Mouse (Mus musculus) E14TG2a.4 (cell line): ENCODE data around the gene Ssna1.

ENCODE experiments used
- CTCF ChIP-seq: conservative IDR thresholded peaks from 2 replicates; pipeline ENCODE4 v1.5.1; 2014; ENCODE audit warnings: low read length
- NANOG ChIP-seq: IDR thresholded peaks from 2 replicates; pipeline ENCODE4 v1.6.1; 2014; ENCODE audit warnings: borderline replicate concordance, low read length, mixed read lengths

DNA sequence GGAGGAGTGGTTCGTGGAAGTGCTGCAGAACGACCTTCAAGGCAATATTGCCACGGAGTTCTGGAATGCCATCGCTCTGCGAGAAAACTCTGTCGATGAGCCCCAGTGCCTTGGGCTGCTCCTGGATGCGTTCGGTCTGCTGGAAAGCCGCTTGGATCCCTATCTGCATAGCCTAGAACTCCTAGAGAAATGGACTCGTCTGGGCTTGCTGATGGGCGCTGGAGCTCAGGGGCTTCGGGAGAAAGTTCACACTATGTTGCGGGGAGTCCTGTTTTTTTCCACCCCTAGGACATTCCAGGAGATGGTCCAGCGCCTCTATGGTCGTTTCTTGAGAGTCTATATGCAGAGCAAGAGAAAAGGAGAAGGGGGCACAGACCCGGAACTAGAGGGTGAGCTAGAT, 772 bp upstream of the Ssna1 start:
- TF ChIP-seq CTCF = no peak
- TF ChIP-seq NANOG = no peak
